Mouse (Mus musculus) stomach, embryonic 16.5 days (tissue): Measurements from ENCODE around the gene 4930469K13Rik. TPM values are rescaled to one million over a fixed set of nuclear protein-coding genes. Genes with fewer than 3 reads are reported as not detected.

Source experiments
- ATAC-seq: fragments of 200-750 bp; cut with Nextera tagmentation; 2 replicates; pipeline ENCODE4 v1.8.0; 2017; ENCODE audit warnings: moderate number of reproducible peaks, moderate TSS enrichment; ENCODE audit not compliant: insufficient read depth, low FRiP score
- H3K27ac ChIP-seq: fragments of 300-500 bp; sonication (generic); 2 replicates; pipeline ENCODE4 v1.5.1; 2014; ENCODE audit warnings: low read length
- H3K27me3 ChIP-seq: fragments of 300-500 bp; sonication (generic); 2 replicates; pipeline ENCODE4 v1.6.1; 2014; ENCODE audit warnings: low read length, control low read depth, mixed read lengths; ENCODE audit not compliant: control insufficient read depth, insufficient read depth
- H3K36me3 ChIP-seq: fragments of 300-500 bp; sonication (generic); 2 replicates; pipeline ENCODE4 v1.6.1; 2014; ENCODE audit warnings: low read length; ENCODE audit not compliant: control insufficient read depth, insufficient read depth
- H3K4me1 ChIP-seq: fragments of 300-500 bp; sonication (generic); 2 replicates; pipeline ENCODE4 v1.6.1; 2014; ENCODE audit warnings: low read length, control low read depth, mixed read lengths; ENCODE audit not compliant: control insufficient read depth, insufficient read depth
- H3K4me2 ChIP-seq: fragments of 300-500 bp; sonication (generic); 2 replicates; pipeline ENCODE4 v1.6.1; 2014; ENCODE audit warnings: low read depth, low read length, mixed read lengths
- H3K4me3 ChIP-seq: fragments of 300-500 bp; sonication (generic); replicated peaks from 2 replicates; pipeline ENCODE4 v1.5.1; 2014; ENCODE audit warnings: mild to moderate bottlenecking, low read length
- H3K9ac ChIP-seq: fragments of 300-500 bp; sonication (generic); 2 replicates; pipeline ENCODE4 v1.6.1; 2014; ENCODE audit warnings: low read length
- H3K9me3 ChIP-seq: fragments of 300-500 bp; sonication (generic); replicated peaks from 2 replicates; pipeline ENCODE4 v1.6.1; 2016; ENCODE audit warnings: low read length, control low read depth; ENCODE audit not compliant: control insufficient read depth
- WGBS: fragments of 180-500 bp; shearing (Covaris S2); extraction: QIAGEN DNeasy Blood & Tissue Kit; methylation state at CpG from one replicate; pipeline ENCODE4 v1.1.7; 2014; 5-methylcytosine and 5-hydroxymethylcytosine counted together
- polyA plus RNA-seq: library from polyadenylated mRNA; unstranded; fragments of >200 nt; fragmentation: Nextera tagmentation; extraction: Ambion mirVana; gene quantifications from 2 replicates; pipeline ENCODE4 v1.2.1, GENCODE M21; 2015

The 4930469K13Rik gene
- polyA plus RNA-seq, 1 experiment from 2014 or later: not detected

GRCm38 (mm10) chr11:34050063-34050462 is 48.3 kb downstream of the 4930469K13Rik start:
- ATAC-seq: no peak
- H3K4me3 ChIP-seq: no peak overlapping the region
- H3K4me1 ChIP-seq: no peaks in the 10 kb centered on the region
- H3K4me2 ChIP-seq: no peak overlapping the region
- no peaks in the 10 kb centered on the region for H3K36me3 ChIP-seq
- H3K9me3 ChIP-seq: no peaks in the 10 kb centered on the region
- H3K27ac ChIP-seq: no peak overlapping the region
- no peaks in the 10 kb centered on the region for H3K27me3 ChIP-seq
- no peak overlapping the region for H3K9ac ChIP-seq
- WGBS: 69% methylated on average over 1 of the region's 1 CpGs

- Histone ChIP-seq H3K9ac (no peak overlapping the region), H3K36me3 (no peaks in the 10 kb centered on the region), H3K27ac (no peak overlapping the region), H3K4me3 (no peak overlapping the region), H3K4me2 (no peak overlapping the region), H3K4me1 (no peaks in the 10 kb centered on the region), H3K9me3 (no peaks in the 10 kb centered on the region), H3K27me3 (no peaks in the 10 kb centered on the region)
- ATAC-seq: no peak
- WGBS: 91% methylated on average over 1 of the region's 1 CpGs
Observed at GRCm38 (mm10) chr11:34049125-34049379, 49.3 kb downstream of the 4930469K13Rik start.

- ATAC-seq: no peak
- no peaks in the 10 kb centered on the region for H3K36me3 ChIP-seq
- 77% methylated on average over 8 of the region's 8 CpGs for WGBS
- peak overlapping the region; percentile 10 for H3K4me3 ChIP-seq
- H3K27me3 ChIP-seq: no peaks in the 10 kb centered on the region
- no peak overlapping the region for H3K4me2 ChIP-seq
- H3K4me1 ChIP-seq: no peaks in the 10 kb centered on the region
- H3K9ac ChIP-seq: no peak overlapping the region
- H3K9me3 ChIP-seq: no peaks in the 10 kb centered on the region
- H3K27ac ChIP-seq: no peak overlapping the region
Observed at GRCm38 (mm10) chr11:34048375-34049124, 49.8 kb downstream of the 4930469K13Rik start.

- WGBS: 85% methylated on average over 5 of the region's 5 CpGs
- no peaks in the 10 kb centered on the region for H3K4me1 ChIP-seq
- no peak for ATAC-seq
Observed at GRCm38 (mm10) chr11:34047542-34047937, 50.8 kb downstream of the 4930469K13Rik start.

GRCm38 (mm10) chr11:34046767-34047541 is 51.4 kb downstream of the 4930469K13Rik start, which contains the start of gene Lcp2:
TSS of gene Lcp2 (plus strand) at chr11:34046920.
- Histone ChIP-seq H3K36me3 (no peaks in the 10 kb centered on the region), H3K9me3 (no peaks in the 10 kb centered on the region), H3K9ac (no peak within 1 kb of the TSS), H3K4me3 (peak within 1 kb of the TSS; percentile 2), H3K27ac (no peak within 1 kb of the TSS), H3K27me3 (no peaks in the 10 kb centered on the region), H3K4me1 (no peaks in the 10 kb centered on the region), H3K4me2 (no peak within 1 kb of the TSS)
- no peak for ATAC-seq
- WGBS: 70% methylated on average over 6 of the region's 6 CpGs

More at GRCm38 (mm10) chr11:34047542-34047937, 50.8 kb downstream of the 4930469K13Rik start:
- H3K36me3 ChIP-seq: no peaks in the 10 kb centered on the region
- H3K9me3 ChIP-seq: no peaks in the 10 kb centered on the region
- H3K9ac ChIP-seq: no peak overlapping the region
- H3K4me3 ChIP-seq: peak overlapping the region; percentile 2
- no peaks in the 10 kb centered on the region for H3K27me3 ChIP-seq
- no peak overlapping the region for H3K4me2 ChIP-seq
- no peak overlapping the region for H3K27ac ChIP-seq

GRCm38 (mm10) chr11:34042808-34043207 is 55.5 kb downstream of the 4930469K13Rik start:
- Histone ChIP-seq H3K36me3 (no peaks in the 10 kb centered on the region), H3K4me1 (no peaks in the 10 kb centered on the region), H3K27ac (no peak overlapping the region), H3K27me3 (no peaks in the 10 kb centered on the region), H3K9ac (no peak overlapping the region), H3K9me3 (no peaks in the 10 kb centered on the region), H3K4me3 (no peak overlapping the region), H3K4me2 (no peak overlapping the region)
- 66% methylated on average over 1 of the region's 1 CpGs for WGBS
- no peak for ATAC-seq

- H3K36me3 ChIP-seq: no peaks in the 10 kb centered on the region
Observed at GRCm38 (mm10) chr11:34040061-34040460, 58.3 kb downstream of the 4930469K13Rik start.

GRCm38 (mm10) chr11:34035909-34036658 is 62.3 kb downstream of the 4930469K13Rik start:
- no peaks in the 10 kb centered on the region for H3K4me1 ChIP-seq
- 82% methylated on average over 5 of the region's 5 CpGs for WGBS
- no peak overlapping the region for H3K4me3 ChIP-seq
- no peaks in the 10 kb centered on the region for H3K36me3 ChIP-seq
- no peaks in the 10 kb centered on the region for H3K27me3 ChIP-seq
- H3K4me2 ChIP-seq: no peak overlapping the region
- no peak for ATAC-seq
- H3K27ac ChIP-seq: no peak overlapping the region
- H3K9me3 ChIP-seq: no peaks in the 10 kb centered on the region
- H3K9ac ChIP-seq: no peak overlapping the region

More at GRCm38 (mm10) chr11:34040061-34040460, 58.3 kb downstream of the 4930469K13Rik start:
- Histone ChIP-seq H3K9me3 (no peaks in the 10 kb centered on the region), H3K9ac (no peak overlapping the region), H3K4me1 (no peaks in the 10 kb centered on the region), H3K27me3 (no peaks in the 10 kb centered on the region), H3K27ac (no peak overlapping the region), H3K4me2 (no peak overlapping the region), H3K4me3 (no peak overlapping the region)
- 75% methylated on average over 5 of the region's 5 CpGs for WGBS
- no peak for ATAC-seq

- no peak overlapping the region for H3K4me3 ChIP-seq
- 75% methylated on average over 2 of the region's 2 CpGs for WGBS
Observed at GRCm38 (mm10) chr11:34034794-34035193, 63.6 kb downstream of the 4930469K13Rik start.

More at GRCm38 (mm10) chr11:34034794-34035193, 63.6 kb downstream of the 4930469K13Rik start:
- H3K27ac ChIP-seq: no peak overlapping the region
- no peak for ATAC-seq
- no peaks in the 10 kb centered on the region for H3K4me1 ChIP-seq
- no peaks in the 10 kb centered on the region for H3K36me3 ChIP-seq
- no peaks in the 10 kb centered on the region for H3K9me3 ChIP-seq
- H3K9ac ChIP-seq: no peak overlapping the region
- no peaks in the 10 kb centered on the region for H3K27me3 ChIP-seq
- no peak overlapping the region for H3K4me2 ChIP-seq
